Mouse (Mus musculus) forebrain, embryonic 12.5 days (tissue): Measurements from ENCODE around the gene Tmem233. TPM values are rescaled to one million over a fixed set of nuclear protein-coding genes. Genes with fewer than 3 reads are reported as not detected.

Experiments used
- ATAC-seq: fragments of 200-750 bp; cut with Nextera tagmentation; 2 replicates; pipeline ENCODE4 v1.8.0; 2017; ENCODE audit warnings: moderate TSS enrichment; ENCODE audit not compliant: low FRiP score
- H3K27ac ChIP-seq: fragments of 300-500 bp; sonication (generic); 2 replicates; pipeline ENCODE4 v1.5.1; 2016; ENCODE audit warnings: mild to moderate bottlenecking
- H3K27me3 ChIP-seq: fragments of 300-500 bp; sonication (generic); 2 replicates; pipeline ENCODE4 v1.6.1; 2016; ENCODE audit warnings: mild to moderate bottlenecking
- H3K36me3 ChIP-seq: fragments of 300-500 bp; sonication (generic); replicated peaks from 2 replicates; pipeline ENCODE4 v1.6.1; 2016; ENCODE audit warnings: mild to moderate bottlenecking
- H3K4me1 ChIP-seq: fragments of 300-500 bp; sonication (generic); 2 replicates; pipeline ENCODE4 v1.6.1; 2016
- H3K4me2 ChIP-seq: fragments of 300-500 bp; sonication (generic); 2 replicates; pipeline ENCODE4 v1.6.1; 2016; ENCODE audit warnings: mild to moderate bottlenecking, moderate library complexity
- H3K4me3 ChIP-seq: fragments of 300-500 bp; sonication (generic); replicated peaks from 2 replicates; pipeline ENCODE4 v1.5.1; 2016; ENCODE audit warnings: mild to moderate bottlenecking
- H3K9ac ChIP-seq: fragments of 300-500 bp; sonication (generic); 2 replicates; pipeline ENCODE4 v1.6.1; 2016; ENCODE audit warnings: mild to moderate bottlenecking
- H3K9me3 ChIP-seq: fragments of 300-500 bp; sonication (generic); 2 replicates; pipeline ENCODE4 v1.6.1; 2016
- WGBS: fragments of 180-500 bp; shearing (Covaris S2); methylation state at CpG from one replicate; pipeline ENCODE4 v1.1.7; 2016; 5-methylcytosine and 5-hydroxymethylcytosine counted together
- polyA plus RNA-seq: library from polyadenylated mRNA; unstranded; fragments of >200 nt; fragmentation: Nextera tagmentation; extraction: Ambion mirVana; gene quantifications from 2 replicates; pipeline ENCODE4 v1.2.1, GENCODE M21; 2016

The Tmem233 gene
- polyA plus RNA-seq, 1 experiment from 2014 or later, result not detected

DNA sequence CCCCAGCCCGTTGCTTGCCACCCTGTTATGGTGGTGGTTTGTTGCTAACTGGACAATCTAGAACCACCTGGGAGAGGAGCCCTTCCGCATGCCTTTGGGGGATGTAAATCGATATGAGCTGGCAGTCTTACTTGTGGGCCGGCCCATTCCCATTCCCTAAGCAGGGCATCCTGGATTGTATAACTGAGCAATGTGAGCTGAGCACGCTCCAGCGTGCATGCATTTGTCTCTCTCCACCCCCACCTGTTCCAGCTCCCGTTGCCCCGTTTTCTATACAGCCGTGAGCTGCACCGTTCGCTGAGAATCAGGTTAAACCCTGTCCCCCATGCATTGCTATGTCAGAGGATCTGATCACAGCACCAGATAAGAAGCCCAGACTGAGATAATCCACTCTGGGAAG, 91.3 kb downstream of the Tmem233 start:
- no peaks in the 10 kb centered on the region for H3K27me3 ChIP-seq
- H3K4me1 ChIP-seq, result no peaks in the 10 kb centered on the region
- no peak overlapping the region for H3K9ac ChIP-seq
- no peak overlapping the region for H3K4me2 ChIP-seq
- peaks cover 82% of the 10 kb centered on the region for H3K36me3 ChIP-seq
- no peak overlapping the region for H3K27ac ChIP-seq
- H3K9me3 ChIP-seq, result peaks cover 5% of the 10 kb centered on the region; the same call in 1 of the 2 replicates
- 96% methylated on average over 11 of the region's 11 CpGs for WGBS
- ATAC-seq, result no peak
- H3K4me3 ChIP-seq, result no peak overlapping the region

Other genes with a start within 250 kb of the Tmem233 start
- gene Cit, start 238.0 kb downstream of the Tmem233 start, polyA plus RNA-seq, result 41.4 and 46.5 TPM in 2 replicates
- gene Prkab1, start 58.7 kb downstream of the Tmem233 start, polyA plus RNA-seq, result 58.5 and 62.5 TPM in 2 replicates
- 0.62 and 1.2 TPM in 2 replicates for gene Ccdc60, start 205.7 kb upstream of the Tmem233 start, polyA plus RNA-seq